Mouse (Mus musculus) embryonic facial prominence, embryonic 14.5 days (tissue): ENCODE measurements around the gene Thada. TPM values are rescaled to one million over a fixed set of nuclear protein-coding genes. Genes with fewer than 3 reads are reported as not detected.

Source experiments
- ATAC-seq: fragments of 200-750 bp; cut with Nextera tagmentation; 2 replicates; pipeline ENCODE4 v1.8.0; 2017; ENCODE audit warnings: low read depth, moderate number of reproducible peaks, moderate TSS enrichment
- DNase-seq: peaks from one replicate; pipeline ENCODE4 v3.0.0-alpha.2; 2015; ENCODE audit warnings: low spot score
- H3K27ac ChIP-seq: fragments of 300-500 bp; sonication (generic); replicated peaks from 2 replicates; pipeline ENCODE4 v1.5.1; 2014; ENCODE audit warnings: low read depth, mild to moderate bottlenecking, low read length, moderate library complexity
- H3K27me3 ChIP-seq: fragments of 300-500 bp; sonication (generic); replicated peaks from 2 replicates; pipeline ENCODE4 v1.6.1; 2014; ENCODE audit warnings: low read length; ENCODE audit not compliant: control insufficient read depth, insufficient read depth
- H3K36me3 ChIP-seq: fragments of 300-500 bp; sonication (generic); 2 replicates; pipeline ENCODE4 v1.6.1; 2014; ENCODE audit warnings: low read length, mixed read lengths; ENCODE audit not compliant: control insufficient read depth, insufficient read depth
- H3K4me1 ChIP-seq: fragments of 300-500 bp; sonication (generic); 2 replicates; pipeline ENCODE4 v1.6.1; 2014; ENCODE audit warnings: antibody characterized with exemption, low read length; ENCODE audit not compliant: control insufficient read depth, insufficient read depth
- H3K4me2 ChIP-seq: fragments of 300-500 bp; sonication (generic); 2 replicates; pipeline ENCODE4 v1.6.1; 2014; ENCODE audit warnings: low read depth, mild to moderate bottlenecking, low read length, moderate library complexity, mixed read lengths
- H3K4me3 ChIP-seq: fragments of 300-500 bp; sonication (generic); 2 replicates; pipeline ENCODE4 v1.5.1; 2014; ENCODE audit warnings: low read depth, mild to moderate bottlenecking, low read length
- H3K9ac ChIP-seq: fragments of 300-500 bp; sonication (generic); 2 replicates; pipeline ENCODE4 v1.6.1; 2014; ENCODE audit warnings: low read depth, mild to moderate bottlenecking, low read length, moderate library complexity, mixed read lengths
- H3K9me3 ChIP-seq: fragments of 300-500 bp; sonication (generic); 2 replicates; pipeline ENCODE4 v1.6.1; 2016; ENCODE audit warnings: low read length; ENCODE audit not compliant: control insufficient read depth
- WGBS: fragments of 180-500 bp; shearing (Covaris S2); extraction: QIAGEN DNeasy Blood & Tissue Kit; methylation state at CpG from one replicate; pipeline ENCODE4 v1.1.7; 2014; 5-methylcytosine and 5-hydroxymethylcytosine counted together
- polyA plus RNA-seq: library from polyadenylated mRNA; unstranded; fragments of >200 nt; fragmentation: Nextera tagmentation; extraction: Ambion mirVana; gene quantifications from 2 replicates; pipeline ENCODE4 v1.2.1, GENCODE M21; 2014

The Thada gene
- polyA plus RNA-seq, 1 experiment from 2014 or later = 6.2 TPM

GRCm38 (mm10) chr17:84185011-84185411, 281.0 kb downstream of the Thada start:
- peak overlapping the region; percentile 97 for H3K27ac ChIP-seq
- peaks cover 41% of the 10 kb centered on the region for H3K4me1 ChIP-seq
- peak overlapping the region; percentile 73 for H3K4me2 ChIP-seq
- no peaks in the 10 kb centered on the region for H3K27me3 ChIP-seq
- H3K9me3 ChIP-seq = no peaks in the 10 kb centered on the region
- H3K36me3 ChIP-seq = peaks cover 21% of the 10 kb centered on the region
- 0% methylated on average over 7 of the region's 7 CpGs for WGBS
- H3K9ac ChIP-seq = peak overlapping the region; percentile 98
- H3K4me3 ChIP-seq = peak overlapping the region; percentile 92
- DNase-seq (no peak), ATAC-seq (no peak)

GRCm38 (mm10) chr17:84183291-84183781, 282.7 kb downstream of the Thada start:
- Histone ChIP-seq H3K4me3 (peak overlapping the region; percentile 39), H3K9ac (peak overlapping the region; percentile 60), H3K9me3 (no peaks in the 10 kb centered on the region), H3K27me3 (no peaks in the 10 kb centered on the region), H3K4me2 (peak overlapping the region; percentile 70), H3K4me1 (peaks cover 38% of the 10 kb centered on the region), H3K27ac (peak overlapping the region; percentile 78), H3K36me3 (peaks cover 21% of the 10 kb centered on the region)
- no peak; the same call in 1 of the 2 replicates for ATAC-seq
- whole genome bisulfite sequencing = 4% methylated on average over 12 of the region's 12 CpGs
- peak; percentile 90 for DNase-seq

- Histone ChIP-seq H3K4me2 (peak overlapping the region; percentile 70), H3K4me1 (peaks cover 38% of the 10 kb centered on the region), H3K27ac (peak overlapping the region; percentile 78), H3K9ac (peak overlapping the region; percentile 60), H3K9me3 (no peaks in the 10 kb centered on the region), H3K4me3 (peak overlapping the region; percentile 39), H3K36me3 (peaks cover 21% of the 10 kb centered on the region), H3K27me3 (no peaks in the 10 kb centered on the region)
- peak; percentile 90 for DNase-seq
- WGBS = 16% methylated on average over 16 of the region's 16 CpGs
- ATAC-seq = no peak
These were observed 283.4 kb downstream of the Thada start for GRCm38 (mm10) chr17:84182311-84183271.

DNA sequence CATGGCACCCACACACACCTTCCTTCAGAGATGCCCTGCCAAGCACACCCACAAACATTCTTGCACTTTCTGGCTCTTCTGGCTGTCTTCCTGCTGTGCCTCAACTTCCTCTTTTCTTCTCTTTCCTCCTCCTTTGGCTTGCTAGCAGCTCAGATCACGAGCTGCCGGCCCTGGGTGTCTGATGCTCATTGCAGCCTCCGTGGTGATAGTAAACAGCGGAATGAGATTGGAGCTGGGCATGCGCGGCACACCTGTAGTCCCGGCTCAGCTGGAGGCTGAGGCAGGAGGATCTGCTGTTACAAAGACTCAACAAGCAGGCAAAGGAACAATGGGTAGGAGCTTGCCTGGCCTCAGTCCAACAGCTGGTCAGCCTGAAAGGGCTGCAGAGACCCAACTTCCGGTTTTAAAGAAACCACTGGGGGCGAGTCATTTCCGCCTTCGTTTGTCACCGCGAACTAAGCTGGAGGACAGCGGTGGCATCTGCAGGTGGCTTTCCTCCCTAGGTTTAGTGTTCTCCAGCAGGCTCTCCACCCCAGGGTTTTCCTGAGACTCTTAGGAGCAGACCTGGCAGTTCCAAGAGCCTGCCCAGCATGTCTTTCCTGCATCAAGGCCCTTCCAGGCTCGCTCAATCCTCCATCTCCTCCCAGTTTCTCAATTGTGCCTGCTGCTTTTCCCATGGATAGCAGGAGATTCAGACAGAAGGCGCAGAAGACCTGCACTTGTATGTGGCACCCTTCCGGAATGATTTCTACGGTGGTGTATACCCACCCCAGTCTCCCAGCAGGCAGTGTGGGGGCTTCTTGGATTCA, 284.3 kb downstream of the Thada start:
- H3K4me1 ChIP-seq = peaks cover 38% of the 10 kb centered on the region
- H3K9ac ChIP-seq = peak overlapping the region; percentile 60
- peaks cover 20% of the 10 kb centered on the region for H3K36me3 ChIP-seq
- 58% methylated on average over 18 of the region's 18 CpGs for WGBS
- ATAC-seq (no peak), DNase-seq (peak; percentile 59)
- peak overlapping the region; percentile 70 for H3K4me2 ChIP-seq
- peak overlapping the region; percentile 78 for H3K27ac ChIP-seq
- no peaks in the 10 kb centered on the region for H3K9me3 ChIP-seq
- H3K4me3 ChIP-seq = 0 out of 2 replicates have a peak overlapping the region, but pooled peaks have one; percentile 39
- H3K27me3 ChIP-seq = no peaks in the 10 kb centered on the region

GRCm38 (mm10) chr17:84180715-84181501, 285.1 kb downstream of the Thada start:
- ATAC-seq = peak; percentile 66
- Histone ChIP-seq H3K9ac (no peak overlapping the region), H3K9me3 (no peaks in the 10 kb centered on the region), H3K36me3 (peaks cover 12% of the 10 kb centered on the region), H3K27me3 (no peaks in the 10 kb centered on the region), H3K4me2 (peak overlapping the region; percentile 16; the same call in 1 of the 2 replicates), H3K4me3 (no peak overlapping the region), H3K27ac (peak overlapping the region; percentile 59), H3K4me1 (peaks cover 38% of the 10 kb centered on the region)
- DNase-seq = peak; percentile 88
- WGBS = 34% methylated on average over 11 of the region's 11 CpGs

DNA sequence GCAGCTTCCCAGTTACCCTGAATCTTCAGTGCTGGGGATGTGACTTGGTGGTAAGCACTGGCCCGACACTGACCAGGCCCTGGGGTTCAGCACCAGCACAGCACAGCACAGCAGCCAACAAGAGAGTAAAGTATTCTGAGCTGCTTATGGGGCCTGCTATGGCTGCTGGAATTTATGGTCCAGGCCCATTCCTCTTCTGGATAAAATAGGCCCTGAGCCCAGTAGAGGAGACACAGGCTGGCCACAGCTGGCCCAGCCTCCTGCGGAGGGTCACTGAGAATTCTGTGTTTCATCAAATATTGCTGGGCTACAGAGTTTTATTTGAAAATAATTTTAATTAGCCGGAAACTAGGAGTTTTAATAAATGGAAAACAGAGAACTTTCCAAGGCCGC, 286.0 kb downstream of the Thada start:
- WGBS = 58% methylated on average over 4 of the region's 4 CpGs
- Histone ChIP-seq H3K4me3 (no peak overlapping the region), H3K4me2 (no peak overlapping the region), H3K36me3 (peaks cover 2% of the 10 kb centered on the region), H3K27me3 (no peaks in the 10 kb centered on the region), H3K27ac (peak overlapping the region; percentile 59), H3K4me1 (peaks cover 38% of the 10 kb centered on the region), H3K9ac (no peak overlapping the region), H3K9me3 (peaks cover 6% of the 10 kb centered on the region; the same call in 1 of the 2 replicates)
- no peak for DNase-seq
- no peak for ATAC-seq

GRCm38 (mm10) chr17:84179026-84179972, 286.7 kb downstream of the Thada start:
- peak overlapping the region; percentile 59 for H3K27ac ChIP-seq
- H3K9me3 ChIP-seq = peaks cover 6% of the 10 kb centered on the region; the same call in 1 of the 2 replicates
- H3K4me3 ChIP-seq = no peak overlapping the region
- H3K36me3 ChIP-seq = no peaks in the 10 kb centered on the region
- ATAC-seq (no peak), DNase-seq (no peak)
- no peak overlapping the region for H3K9ac ChIP-seq
- peaks cover 38% of the 10 kb centered on the region for H3K4me1 ChIP-seq
- no peaks in the 10 kb centered on the region for H3K27me3 ChIP-seq
- H3K4me2 ChIP-seq = no peak overlapping the region
- WGBS = 86% methylated on average over 17 of the region's 17 CpGs
